Mouse (Mus musculus): ENCODE results near the gene Lpar2.

GRCm38 (mm10) chr8:69794901-69795300 lies 27.3 kb upstream of the Lpar2 start:
- TF ChIP-seq POLR2A (IDR thresholded peaks at IDR 0.05; ENCODE audit: insufficient read depth, low read depth, low read length) (no peak), CTCF (IDR thresholded peaks at IDR 0.05; ENCODE audit: insufficient read depth, low read depth, low read length) (no peak)
